Mouse (Mus musculus): ENCODE data around the gene Snph.
"Not testable (repeated sequence)": the region's sequence is repeated elsewhere in the genome, so short reads cannot be mapped to it uniquely, and the experiment has no call there.

The Snph gene

GRCm38 (mm10) chr2:151632159-151632814, at the start of gene Snph:
Gene Snph, minus strand, starts transcription at chr2:151632593.
- DNase-seq = peak; percentile 82

DNA sequence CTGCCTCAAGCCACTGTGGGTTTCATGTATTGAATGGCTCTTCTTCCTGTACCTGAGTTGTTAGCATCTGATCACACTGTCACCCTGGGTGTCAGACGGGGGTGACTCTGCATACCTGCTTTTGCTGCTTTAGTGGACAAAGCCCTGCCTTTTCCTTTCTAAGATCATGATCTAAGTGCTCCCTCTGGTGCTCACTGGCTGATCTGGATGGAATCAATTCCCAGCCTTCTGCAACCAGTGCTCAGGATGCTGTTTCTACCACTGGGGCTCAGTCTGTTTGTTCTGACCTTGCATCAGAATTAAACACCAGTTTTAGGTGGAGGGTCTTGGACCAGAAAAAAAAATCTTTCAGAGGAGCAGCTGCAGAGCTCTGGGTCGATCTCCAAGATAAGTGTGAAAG, 43.8 kb upstream of the Snph start:
- DNase-seq = no peak

DNA sequence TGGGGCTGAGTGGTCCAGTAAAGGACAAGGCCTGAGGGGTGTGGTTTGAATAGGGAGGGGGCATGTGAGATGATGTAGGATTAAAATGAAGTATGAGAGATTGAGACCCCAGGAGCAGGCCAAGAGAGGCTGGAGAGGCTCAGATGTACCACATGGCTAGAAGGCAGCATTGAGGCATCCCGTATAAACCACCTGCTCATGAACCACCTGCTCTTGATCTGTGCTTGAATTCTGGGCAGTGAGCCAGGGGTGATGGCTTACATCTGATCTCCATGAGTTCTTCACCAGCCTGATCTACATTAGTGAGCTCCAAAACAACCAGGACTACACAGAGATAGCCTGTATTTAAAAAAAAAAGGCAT, 38.6 kb upstream of the Snph start:
- DNase-seq = no peak

- DNase-seq = no peak
Measured at GRCm38 (mm10) chr2:151670026-151670967, 37.9 kb upstream of the Snph start.

DNA sequence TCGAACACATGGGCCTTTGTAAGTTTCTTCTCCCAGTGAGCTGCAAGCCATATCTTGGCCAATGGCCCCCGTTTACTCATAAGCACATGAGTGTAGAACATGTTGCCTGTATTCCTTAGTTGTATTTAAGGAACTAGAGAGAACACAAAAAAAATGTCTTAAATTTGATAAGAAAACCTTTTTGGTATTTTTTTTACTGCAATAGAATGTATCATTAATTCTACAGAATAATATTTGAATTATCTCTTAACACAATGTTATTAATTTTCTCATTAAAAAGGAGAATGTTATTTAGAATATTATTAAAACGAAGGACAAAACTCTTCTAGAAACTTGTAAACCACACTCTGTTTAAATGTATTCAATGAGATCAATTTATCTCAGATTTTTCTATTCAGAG, 36.0 kb upstream of the Snph start, which contains the start of gene Rad21l:
TSS of gene Rad21l (minus strand) at position 101 of the 400 bp plus-strand sequence.
- DNase-seq = no peak

DNA sequence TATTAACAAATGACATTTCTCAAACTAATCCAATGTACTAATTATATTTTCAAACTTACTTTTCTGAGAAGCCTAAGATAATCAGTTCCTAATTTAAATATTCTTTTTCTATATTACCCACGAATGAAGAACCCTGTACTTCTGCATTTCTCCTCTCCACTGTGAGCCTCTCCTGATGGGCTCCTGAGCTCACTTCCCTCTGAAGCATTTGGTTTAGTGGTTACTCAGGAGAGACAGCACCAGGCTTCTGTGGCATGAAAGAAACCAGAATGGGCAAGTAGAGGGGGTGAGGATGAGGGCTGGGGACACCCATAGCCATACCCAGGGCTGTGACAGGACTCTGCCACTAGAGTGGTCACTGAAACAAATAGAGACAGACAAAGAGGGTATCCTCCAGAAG, 19.7 kb upstream of the Snph start:
- DNase-seq = no peak

DNA sequence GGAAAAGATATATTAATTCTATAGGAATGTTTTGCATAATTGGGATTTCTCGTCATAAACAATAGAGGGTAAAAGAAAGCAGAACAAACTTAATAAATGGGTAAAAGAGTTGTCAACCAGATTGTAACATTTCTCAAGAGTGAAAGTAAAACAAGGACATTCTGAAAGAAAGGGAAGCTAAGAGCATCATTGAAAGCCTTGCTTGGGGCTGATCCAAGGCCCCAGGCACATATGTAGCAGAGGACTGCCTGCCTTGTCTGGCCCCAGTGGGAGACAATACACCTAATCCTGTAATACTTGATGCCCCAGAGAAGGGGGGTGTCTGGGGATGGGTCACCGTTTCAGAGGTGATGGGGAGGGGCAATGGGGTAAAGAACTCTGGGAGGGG, 3.6 kb upstream of the Snph start:
- DNase-seq = no peak

DNA sequence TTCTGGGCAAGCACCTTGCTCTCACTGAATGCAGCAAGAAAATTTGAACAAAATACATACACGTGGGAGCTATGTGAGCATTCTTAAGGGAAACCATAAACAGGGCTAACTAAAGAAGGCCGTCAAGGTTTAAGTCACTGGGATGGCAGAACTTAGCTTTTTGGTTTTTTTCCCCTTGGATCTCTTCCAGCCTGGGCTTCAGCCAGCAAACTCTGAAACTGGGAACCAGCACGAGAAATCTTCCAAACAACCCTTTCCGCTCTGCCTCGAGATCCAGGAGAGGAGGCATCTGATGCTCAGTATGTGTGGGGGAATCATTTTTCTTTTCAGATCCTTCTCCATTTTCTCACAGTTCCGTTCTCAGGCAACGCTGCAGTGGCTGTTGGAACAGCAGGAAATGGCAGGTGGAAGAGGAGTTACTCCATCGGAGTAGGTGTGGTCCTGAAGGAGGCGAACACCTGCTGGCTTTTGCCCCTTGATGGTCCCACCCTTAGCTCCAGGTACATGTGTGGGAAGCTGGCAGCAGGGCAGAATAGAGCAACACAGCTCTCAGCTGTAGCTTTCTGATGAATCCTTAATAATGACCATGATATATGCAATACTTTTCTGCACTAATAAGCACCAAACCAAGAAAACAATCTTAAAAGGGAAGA, 3.1 kb upstream of the Snph start:
- DNase-seq = peak; percentile 38

GRCm38 (mm10) chr2:151634903-151635302, 2.5 kb upstream of the Snph start:
- no peak for DNase-seq

- no peak for DNase-seq
Measured at GRCm38 (mm10) chr2:151632982-151633381, 589 bp upstream of the Snph start.

DNA sequence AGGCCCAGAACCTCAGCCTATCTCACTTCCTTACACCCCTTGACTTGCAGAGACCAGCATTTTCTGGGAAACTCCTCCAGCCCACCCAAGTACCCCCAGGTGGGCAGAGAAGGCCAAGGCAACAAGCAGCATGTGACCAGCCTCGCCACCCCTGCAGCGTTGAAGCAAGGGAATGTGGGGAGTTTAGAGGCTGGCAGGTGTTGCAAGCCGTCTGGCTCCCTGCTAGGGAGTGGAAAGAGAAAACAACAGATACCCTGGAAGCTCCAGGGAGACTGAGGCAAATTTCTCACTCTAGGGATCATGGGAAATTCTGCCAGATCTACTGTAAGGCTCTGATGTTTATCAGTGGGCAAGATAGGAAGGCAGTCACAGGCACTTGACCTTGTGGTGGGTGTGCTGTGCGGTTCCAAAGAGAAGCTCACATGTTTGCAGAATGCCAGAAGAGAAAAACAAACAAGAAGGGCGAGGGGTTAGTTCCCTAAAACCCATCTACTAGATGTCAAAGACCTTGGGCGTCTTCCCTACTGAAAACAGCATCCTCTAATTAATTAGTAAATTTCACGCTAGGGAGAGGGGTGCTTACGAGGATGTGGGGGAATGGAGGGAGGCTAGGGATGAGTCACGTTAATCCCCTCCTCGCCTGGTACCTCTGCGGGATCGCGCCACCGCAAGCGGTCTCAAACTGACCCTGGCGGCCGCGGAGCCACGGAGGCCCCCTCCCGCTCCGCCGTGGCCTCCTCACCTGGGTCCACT, 811 bp downstream of the Snph start:
- DNase-seq = peak; percentile 39

GRCm38 (mm10) chr2:151629310-151629709, 3.1 kb downstream of the Snph start:
- no peak for DNase-seq

- DNase-seq = no peak
Measured at GRCm38 (mm10) chr2:151628011-151628410, 4.4 kb downstream of the Snph start.

DNA sequence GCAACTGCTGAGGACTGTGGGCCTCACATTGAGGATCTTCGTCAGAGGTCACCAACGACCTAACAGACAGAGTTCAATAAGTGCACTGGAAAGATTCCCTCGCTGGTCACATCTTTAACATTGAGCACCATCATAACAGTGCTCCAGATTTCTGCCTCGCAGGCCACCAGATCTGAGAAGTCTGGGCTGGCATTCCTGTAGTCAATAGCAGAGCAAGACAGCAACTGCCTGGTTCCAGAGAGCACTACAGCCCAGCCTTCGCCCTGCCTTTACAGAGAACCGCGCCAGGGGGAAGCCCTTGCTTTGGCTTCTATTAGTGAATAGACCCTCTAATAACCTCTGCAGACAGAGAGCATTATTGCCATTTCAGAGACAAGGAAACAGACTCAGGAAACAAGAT, 6.1 kb downstream of the Snph start:
- DNase-seq = no peak

DNA sequence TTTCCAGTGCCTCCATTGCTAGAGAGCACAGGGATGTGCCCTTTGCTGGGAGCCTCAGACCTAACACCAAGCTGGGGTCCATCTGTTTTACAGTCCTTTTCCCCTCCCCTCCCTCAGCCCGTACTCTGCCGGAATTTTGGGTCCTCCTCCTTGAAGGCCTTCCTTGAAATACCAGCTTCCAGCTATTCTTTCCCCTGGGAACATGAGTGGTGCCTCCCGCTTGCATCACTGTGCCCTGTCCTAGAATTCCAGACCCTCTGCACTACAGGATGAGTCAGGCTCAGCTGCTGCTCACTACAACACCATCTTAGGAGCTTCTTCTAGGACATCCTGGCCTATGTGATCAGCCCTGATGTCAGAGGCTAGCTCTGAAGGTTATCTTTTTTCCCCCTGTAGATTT, 8.6 kb downstream of the Snph start:
- no peak for DNase-seq

DNA sequence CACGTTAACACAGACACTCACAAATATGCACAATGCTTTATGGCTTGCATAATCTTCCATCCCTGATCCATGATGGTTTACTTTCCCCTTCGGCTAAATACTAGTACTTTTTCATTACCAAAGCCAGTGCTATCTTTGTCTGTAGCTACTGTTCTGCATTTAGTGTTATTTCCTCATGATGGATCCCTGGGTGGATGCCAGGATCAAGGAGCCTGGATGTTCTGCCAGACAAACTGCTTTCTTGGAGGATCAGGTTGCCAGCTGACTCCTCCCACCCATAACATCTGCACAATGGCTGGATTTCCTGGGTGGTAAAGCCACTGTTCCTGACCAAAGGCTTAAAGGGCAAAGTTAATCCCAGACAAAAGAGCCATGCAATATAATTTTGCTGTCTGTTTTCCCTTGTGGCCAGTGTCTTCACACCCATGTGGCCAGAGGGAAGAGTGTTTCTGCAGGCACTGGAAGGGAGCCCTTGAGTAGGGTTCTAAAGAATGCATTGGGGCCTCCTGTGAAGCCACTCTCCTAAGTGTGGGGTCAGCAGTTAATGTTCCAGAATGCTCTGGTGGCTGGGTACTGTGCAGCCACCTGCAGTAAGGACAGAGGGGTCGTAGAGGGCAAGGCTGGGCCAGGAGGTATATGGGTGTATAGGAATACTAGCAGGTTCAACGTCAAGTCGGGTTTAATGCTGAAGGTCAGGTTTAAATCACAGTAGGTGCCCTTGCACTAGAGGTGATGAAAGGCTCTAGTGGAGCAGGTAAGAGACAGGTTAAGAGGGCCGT, 15.7 kb downstream of the Snph start:
- DNase-seq = no peak

- not testable (repeated sequence) for DNase-seq
Measured at GRCm38 (mm10) chr2:151615779-151616178, 16.6 kb downstream of the Snph start.

DNA sequence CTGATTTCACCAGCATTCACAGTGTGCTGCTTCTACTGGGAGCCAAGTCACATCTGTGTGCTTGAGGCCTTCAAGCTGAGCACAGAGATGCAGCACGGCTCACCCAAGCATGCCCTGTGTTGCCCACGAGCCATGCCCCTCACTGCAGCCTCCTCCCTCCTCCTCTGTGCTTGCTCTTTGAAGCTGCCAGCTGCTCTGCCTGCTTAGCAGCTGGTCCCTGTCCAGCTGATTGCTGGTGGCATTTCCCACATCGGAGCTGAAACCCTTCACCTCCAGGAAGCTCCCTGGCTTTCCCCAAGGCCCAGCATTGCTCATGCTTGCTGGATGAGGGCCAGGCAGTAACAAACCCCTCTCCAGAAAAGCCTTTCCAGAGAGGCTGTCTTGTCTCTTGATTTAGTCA, 22.4 kb downstream of the Snph start:
- no peak for DNase-seq

- DNase-seq = peak; percentile 90
Measured at GRCm38 (mm10) chr2:151608435-151608834, 24.0 kb downstream of the Snph start.

DNA sequence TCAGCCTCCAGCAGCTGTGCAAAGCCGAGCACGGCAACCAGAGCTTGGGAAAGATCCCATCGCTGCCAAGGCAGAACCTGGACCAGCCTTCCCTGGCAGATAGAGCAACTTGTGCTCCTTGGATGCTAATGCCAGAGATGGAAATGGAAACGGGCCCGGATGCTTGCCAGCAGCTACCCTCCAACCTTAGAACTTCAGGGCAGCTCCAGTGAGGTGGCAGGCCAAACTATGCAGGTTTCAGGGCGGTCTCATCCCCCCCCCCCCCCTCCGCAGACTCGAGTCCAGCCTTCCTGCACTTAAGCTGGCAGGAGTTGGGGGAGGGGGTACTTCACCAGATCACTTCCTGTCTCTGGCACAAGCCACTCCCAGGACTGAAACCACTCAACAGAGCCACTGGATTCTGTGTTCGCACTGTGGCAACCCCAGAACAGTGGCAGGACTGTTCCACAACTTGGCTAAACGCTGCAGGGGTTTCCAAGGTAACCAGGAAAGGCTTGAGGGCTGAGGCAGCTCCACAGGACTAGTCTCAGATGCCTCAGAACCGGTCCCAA, 26.9 kb downstream of the Snph start:
- peak; percentile 55 for DNase-seq

DNA sequence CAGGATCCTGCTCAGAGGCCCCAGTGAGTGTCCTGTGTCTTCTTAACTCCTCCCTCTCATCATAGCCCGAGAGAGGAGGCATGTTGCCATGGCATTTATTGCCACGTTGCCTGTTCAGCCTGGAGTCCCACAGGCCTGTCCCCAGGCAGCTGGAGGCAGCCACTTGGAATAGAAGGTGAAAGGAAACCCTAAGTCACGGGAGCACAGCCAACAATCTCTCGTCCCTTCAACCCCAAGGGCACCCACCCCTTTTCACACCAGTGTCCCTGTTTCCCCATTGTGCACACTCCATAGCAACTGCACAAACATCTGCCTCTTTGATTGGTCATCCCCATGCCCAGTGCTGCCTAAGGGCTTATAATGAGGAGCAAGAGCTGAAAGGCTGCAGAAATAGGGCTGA, 28.8 kb downstream of the Snph start:
- DNase-seq = peak; percentile 45

DNA sequence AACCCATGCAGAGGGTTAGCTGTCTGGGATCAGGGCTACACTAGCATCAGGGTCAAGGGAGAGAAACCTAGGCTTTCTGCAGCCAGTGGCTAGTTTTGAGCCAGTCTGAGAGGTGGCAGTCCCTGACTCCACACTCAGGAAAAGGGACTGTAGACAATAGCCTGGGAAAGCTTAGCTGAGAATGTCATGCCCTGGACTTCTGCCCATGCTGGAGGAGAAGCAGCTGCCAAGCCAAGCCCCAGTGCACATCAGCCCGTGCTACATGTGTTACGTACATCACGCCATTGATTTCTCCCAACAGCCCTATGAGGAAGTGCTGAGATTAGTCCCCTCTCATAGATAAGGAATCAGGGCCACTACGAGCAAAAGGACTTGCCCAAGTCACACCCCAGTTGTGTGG, 30.3 kb downstream of the Snph start:
- no peak for DNase-seq
